Mouse (Mus musculus) left cerebral cortex, postnatal 4 days (tissue): ENCODE measurements around the gene Tmem253. TPM values are rescaled to one million over a fixed set of nuclear protein-coding genes. Genes with fewer than 3 reads are reported as not detected.
A peak's percentile ranks its signal among the peaks of the same experiment; 100 is the strongest.

Source experiments
- DNase-seq: peaks from one replicate; pipeline ENCODE4 v3.0.0-alpha.2; 2022
- intact Hi-C: fragments of 180-260 bp; cut with DNase I; formaldehyde crosslinking; loops from one replicate; pipeline ENCODE4 v1.15.1; 2025
- total RNA-seq, 2 experiments: library from RNA; stranded (reverse); gene quantifications; 2 replicates each; pipeline ENCODE4 v1.2.3; 2021

Tmem253 gene
- total RNA-seq, 2 experiments from 2014 or later, result 0.38 TPM; not detected in 1

DNA sequence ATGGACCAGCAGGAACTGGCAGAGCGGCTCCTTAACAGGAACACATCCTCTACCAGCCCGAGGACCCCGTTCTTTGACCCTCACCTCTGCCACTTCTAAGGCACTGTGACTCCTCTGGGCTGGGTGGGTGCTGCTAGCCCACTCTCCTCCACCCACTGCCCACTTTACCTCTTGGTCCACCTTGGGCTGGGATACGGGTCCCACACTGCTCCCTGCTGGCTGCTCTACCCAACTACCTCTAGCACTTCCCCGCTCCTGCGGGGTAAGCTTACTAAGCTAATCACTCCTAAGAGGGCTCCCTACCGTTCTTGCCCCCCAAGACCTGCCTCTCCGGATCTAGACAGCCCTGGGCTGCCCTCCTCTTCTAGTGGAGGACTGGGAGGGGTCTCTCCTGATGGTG is 9.2 kb upstream of the Tmem253 start:
- no peak for DNase-seq
- intact Hi-C loops, result loop anchor here (5.0 kb wide), 1 partner anchor 114 kb away; the partner anchor contains the start of gene Slc39a2

DNA sequence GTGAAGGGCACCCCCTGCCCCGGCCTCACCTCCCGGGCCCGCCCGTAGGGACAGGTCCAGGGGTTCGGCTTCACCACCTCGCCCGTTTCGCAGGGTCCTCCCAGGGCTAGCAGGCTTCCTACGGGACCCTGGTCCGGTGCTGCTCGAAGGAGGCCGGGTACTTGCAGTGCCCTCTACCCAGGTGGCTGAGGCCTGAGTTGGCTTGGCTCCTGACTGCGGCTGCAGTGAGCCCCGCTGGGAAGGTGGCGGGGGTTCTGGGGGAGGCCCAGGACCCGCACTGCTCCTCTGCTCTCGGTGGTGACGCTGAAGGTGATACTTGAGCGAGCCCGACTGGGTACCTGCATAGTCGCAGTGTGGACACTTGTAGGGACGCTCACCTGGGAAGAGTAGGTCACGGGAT is 8.7 kb upstream of the Tmem253 start:
- intact Hi-C loops, result loop anchor here (5.0 kb wide), 1 partner anchor 114 kb away; the partner anchor contains the start of gene Slc39a2
- DNase-seq, result no peak

DNA sequence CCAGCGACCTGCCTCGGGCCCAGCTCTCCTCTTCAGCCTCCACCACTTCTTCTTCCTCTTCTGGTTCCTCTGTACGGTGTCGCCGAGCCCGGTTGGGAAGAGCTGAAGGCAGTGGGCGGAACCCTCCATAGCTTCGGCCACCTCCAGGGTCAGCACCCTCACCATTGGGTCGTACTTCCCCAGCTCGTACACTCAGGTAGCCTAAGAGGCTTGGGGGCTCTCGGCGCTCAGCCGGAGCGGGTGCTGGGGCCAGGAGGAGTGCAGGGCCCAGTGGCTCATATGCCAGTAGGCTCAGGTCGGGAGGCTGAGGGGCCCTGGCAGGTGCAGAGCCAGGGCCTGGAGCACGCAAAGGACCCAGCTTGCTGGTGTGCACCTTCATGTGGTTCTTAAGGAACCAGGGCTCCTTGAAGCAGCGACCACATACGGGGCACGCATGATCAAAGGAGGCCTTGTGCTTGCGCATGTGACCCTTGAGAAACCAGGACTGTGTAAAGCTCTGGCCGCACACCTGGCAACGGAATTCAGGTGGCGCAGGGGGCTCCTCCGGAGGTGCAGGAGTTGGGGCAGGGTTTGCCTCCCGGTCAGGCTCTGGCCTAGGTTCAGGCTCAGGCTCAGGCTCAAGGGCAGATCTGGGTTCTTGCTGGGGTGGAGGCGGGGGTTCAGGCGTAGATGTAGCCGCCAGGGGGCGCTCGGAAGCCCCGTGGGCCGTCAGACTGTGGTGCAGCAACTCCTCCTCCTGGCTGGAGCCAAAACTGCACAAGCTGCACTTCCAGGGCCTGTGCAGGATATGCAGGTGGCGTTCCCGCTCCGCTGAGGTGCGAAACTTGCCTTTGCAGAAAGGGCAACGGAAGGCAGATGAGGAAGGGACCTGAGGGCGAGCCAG is 6.9 kb upstream of the Tmem253 start:
- DNase-seq, result peak; percentile 95
- intact Hi-C loops, result loop anchor here (5.0 kb wide), 1 partner anchor 116 kb away; the partner anchor contains the start of gene Slc39a2

DNA sequence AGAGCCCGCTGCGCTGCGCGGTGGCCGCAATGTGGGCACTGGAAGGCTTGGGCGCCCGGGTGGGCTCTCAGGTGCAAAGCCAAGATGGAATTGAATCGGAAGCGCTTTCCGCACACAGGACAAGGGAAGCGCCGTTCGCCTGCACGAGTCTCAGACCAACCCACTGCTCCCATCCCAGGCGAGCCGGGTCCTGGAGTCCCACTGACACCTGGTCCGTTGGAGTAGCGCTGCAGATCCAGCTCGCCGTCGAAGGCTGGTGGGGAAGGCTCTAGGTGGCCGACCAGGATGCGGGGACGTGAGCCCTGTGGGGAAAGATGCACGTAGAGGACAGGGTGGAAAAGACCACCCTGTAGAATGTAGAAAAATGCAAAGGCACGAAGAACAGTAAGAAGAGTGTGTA is 6.1 kb upstream of the Tmem253 start:
- no peak for DNase-seq
- intact Hi-C loops, result loop anchor here (5.0 kb wide), 1 partner anchor 117 kb away; the partner anchor contains the start of gene Slc39a2

DNA sequence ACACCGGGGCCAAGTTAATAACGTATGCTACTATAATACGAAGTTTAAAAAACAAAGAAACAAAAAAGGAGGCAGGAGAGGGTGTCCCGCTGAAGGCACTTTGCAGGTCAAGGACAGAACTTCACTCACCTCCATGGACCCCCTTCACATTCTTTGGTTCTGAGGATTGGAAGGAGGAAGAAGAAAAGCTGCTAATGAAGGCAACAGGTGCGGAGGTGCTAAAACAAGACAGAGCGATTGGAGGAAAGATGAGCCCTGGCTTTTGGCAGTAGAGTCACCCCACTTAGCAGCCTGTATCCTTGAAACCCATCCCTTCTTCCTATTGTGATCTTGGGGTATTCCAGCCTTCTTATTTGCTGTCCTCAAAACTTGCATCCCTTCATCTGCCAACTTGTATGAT is 5.6 kb upstream of the Tmem253 start:
- intact Hi-C loops, result loop anchor here (5.0 kb wide), 1 partner anchor 118 kb away; the partner anchor contains the start of gene Slc39a2
- DNase-seq, result no peak

DNA sequence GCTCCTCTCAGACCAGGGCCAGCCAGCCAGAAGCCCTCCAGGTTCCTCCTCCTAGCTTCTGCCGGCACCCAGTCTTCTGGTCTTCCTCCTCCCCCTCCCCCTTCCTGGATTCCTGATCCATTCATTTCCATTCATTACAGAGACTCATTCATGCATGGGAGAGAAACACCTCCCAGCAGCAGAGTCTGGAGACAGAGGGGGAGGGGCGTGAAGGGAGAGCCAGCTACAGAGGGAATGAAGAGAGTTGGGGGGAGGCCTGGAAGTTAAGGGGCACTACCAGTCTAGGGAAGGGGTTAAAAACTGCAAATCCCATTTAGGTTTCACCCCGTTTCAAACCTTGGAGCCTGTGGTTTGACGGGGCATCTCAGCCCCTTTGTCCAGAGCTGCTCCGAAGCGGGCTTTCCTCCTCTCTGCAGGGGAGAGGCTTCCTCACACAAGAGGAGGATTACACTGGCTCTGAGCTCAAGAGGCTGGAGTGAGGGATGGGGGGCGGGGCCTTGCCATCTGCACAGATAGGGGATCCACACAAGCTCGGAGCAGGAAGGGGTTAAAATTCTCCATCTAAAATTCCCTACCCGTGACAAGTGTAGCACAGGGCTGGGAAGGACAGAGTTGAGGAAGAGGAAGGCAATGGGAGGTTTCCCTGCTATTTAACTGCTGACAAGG is 4.9 kb upstream of the Tmem253 start:
- intact Hi-C loops, result no loop called here
- DNase-seq, result peak; percentile 91

DNA sequence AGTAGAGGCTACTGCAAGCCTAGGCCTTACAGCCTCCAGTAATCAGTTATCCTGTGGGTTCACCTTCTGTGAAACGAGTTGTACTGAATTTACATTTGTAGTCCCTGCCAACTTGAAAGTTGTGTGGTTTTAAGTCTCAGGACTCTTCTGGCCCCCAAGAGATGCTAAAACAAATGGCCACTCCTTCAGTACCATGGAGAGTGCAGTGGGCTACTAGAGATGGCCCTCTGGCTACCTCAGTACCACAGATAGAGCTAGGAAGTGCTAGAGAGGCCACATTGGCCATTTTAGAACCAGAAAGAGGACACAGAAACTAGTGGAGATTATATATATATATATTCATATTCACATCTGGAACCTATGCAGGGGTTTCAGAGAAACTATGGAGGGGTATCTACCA is 3.8 kb upstream of the Tmem253 start:
- DNase-seq, result no peak
- intact Hi-C loops, result no loop called here

DNA sequence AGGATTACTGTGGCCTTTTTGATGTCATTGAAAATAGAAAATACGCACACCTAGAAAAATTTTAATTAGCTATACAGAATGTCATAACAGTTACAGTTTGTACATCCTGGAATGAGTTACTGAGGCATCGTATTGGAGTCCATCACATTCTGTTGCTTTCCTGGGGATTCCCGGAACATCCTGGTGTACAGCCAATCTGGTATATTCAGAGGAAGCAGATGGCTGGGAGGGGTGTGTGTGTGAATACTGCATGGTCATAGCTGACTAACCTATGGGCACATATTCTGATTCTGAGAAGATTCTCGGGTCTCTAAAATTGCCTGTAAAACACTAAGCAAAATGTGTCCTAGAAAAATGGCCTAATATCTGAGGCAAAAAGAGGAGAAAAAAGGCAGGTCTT is 3.4 kb upstream of the Tmem253 start:
- peak; percentile 60 for DNase-seq
- intact Hi-C loops, result no loop called here

DNA sequence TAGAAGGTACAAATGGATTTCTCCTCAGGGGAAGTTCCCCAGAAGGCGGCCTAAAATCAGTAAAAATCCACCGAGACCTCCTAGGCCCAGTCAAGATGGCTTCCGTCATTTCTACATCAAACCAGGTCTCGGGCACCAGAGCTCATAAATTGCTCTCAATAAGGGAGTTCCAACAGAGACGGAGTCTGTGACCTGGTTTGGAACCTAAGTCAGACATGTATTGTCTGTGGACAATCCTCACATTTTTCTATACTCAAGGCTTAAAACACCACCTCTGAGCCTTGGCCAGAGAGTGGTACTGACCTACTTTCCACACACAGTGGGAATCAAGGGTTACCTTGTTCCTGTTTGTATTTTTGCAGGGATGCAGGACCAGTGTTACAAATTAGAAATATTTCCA is 2.9 kb upstream of the Tmem253 start:
- intact Hi-C loops, result no loop called here

DNA sequence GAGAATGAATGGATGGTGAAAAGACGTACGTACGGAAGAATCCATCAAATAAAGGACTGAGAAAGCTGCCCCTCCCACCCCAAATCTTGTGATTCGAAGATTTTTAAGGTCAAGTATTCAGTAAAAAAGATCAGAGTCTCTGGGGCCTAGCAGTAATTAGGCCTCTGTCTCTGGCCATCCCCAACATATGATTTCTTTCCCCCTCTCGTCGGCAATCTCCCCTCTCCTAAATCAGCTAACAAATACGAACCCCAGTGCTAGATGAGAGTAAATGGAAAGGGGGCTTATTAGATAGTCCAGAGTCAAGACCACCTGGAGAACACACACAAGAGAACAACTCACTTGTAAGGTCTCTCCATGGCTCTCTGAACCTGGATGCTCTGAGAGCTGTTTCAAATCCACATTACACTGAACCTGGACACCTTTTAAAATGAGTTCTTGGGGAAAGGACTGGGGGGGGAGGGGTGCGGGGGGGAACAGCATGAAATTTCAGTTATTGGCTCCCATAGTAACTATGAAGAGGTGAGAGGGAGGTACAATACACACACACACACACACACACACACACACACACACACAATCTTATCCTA is 2.3 kb upstream of the Tmem253 start:
- intact Hi-C loops, result no loop called here
- no peak for DNase-seq

More for the DNA sequence above, 2.9 kb upstream of the Tmem253 start:
- no peak for DNase-seq

DNA sequence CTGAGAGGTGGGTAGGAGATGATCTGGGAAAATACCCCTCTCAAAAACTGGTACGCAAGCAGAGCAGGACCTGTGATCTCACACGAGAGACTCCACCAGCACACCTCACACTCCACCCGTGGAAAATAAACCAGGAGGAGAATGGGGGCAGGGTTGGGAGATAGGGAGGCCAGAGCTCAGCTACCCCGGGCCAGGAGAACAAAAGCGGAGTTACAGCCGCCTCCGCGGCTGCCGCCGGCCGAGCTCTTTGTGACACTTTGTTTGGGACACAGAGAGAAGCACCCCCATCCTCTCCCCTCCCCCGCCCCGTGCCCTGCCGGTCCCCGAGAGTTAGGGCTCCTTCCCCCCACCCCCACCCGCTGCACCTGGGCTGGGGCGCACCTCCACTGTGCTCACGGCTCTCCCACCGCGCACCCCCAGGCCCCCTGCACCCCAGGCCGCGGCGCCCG is 1.7 kb upstream of the Tmem253 start:
- intact Hi-C loops, result no loop called here
- peak; percentile 60 for DNase-seq

DNA sequence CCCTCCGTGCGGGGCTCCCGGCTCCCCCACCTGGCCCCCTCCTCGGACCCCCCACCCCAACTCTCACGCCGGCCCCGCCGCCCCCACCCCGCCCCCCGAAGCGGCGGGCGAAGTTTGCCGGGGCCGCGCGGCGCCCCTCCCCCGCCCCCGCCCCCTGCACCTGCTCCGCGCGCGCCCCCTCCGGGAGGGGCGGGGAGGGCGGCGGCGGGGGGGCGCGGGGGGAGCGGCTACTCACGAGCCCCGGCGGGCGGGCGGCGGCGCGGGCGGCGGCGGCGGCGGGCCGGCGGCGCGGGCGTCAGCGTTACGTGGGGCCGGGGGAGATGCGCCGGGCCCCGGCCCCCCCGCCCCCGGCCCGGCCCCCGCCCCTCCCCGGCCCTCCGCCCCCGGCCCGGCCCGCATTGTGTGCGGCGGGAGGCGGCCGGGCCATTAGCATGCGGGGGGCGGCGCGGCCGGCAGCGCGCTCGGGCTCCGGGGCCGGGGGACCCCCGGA is 1.1 kb upstream of the Tmem253 start:
- DNase-seq, result no peak
- intact Hi-C loops, result no loop called here

DNA sequence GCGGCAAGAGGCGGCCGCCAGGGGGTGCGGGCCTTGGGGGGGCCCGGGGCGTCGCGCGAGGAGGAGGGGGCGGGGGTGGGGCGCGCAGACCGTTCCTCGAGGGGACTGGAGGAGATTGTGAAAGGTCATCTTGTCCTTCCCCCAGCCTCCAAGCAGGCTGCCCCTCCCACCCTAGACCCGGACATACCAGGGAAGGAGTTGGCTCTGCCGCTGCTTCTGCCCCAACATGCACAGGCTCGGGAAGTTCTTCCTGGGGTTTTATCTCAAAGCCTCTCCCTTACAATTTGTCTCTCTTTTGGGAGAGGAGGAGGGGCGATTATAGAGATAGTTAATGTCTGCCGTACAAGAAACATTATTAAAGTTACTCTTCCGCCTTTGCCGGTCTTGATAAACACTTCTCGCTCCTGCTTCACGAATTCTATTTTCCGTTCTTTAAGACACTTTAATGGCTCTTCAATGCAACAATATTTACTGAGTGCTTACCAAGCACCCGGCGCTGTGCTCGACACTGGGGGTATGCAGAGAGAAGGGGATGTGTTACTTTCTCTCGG is 622 bp upstream of the Tmem253 start:
- DNase-seq, result peak; percentile 81
- intact Hi-C loops, result no loop called here

DNA sequence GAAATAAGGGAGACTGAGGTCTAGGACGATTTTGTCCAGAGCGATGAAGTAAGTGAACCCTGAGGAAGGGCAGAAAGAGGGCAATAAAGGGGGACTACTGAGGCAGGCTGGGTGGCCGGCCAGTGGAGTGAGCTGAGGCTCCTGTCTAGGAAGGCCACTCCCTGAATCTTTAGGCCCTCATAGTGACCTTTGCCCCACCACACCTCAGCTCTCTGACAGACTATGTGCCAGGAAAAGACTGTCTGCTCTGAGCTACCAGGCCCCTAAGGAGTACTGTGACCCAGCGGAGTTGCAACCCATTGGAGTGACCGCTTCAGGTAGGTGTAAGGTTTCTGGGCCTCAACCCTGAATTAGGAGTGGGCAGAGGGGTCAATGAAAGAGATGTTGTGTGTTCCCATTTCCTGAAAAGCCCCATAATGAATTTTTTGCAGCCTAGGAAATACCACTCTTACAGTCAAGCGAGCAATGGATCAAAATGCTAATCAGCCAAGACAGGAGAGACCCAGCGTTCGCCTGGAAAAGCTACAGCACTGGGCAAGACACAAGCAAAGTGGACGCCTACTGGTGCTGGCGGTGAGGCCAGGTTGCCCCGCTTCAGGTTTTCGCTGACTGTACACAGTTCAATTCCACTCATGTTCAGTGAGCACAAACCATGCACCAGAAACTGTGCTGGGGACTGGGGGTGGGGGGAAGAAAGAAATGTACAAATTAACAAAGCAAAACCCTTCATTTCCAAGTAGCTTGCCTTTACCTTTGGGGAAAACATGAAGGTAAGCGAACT is 1.4 kb downstream of the Tmem253 start:
- DNase-seq, result no peak
- intact Hi-C loops, result no loop called here

DNA sequence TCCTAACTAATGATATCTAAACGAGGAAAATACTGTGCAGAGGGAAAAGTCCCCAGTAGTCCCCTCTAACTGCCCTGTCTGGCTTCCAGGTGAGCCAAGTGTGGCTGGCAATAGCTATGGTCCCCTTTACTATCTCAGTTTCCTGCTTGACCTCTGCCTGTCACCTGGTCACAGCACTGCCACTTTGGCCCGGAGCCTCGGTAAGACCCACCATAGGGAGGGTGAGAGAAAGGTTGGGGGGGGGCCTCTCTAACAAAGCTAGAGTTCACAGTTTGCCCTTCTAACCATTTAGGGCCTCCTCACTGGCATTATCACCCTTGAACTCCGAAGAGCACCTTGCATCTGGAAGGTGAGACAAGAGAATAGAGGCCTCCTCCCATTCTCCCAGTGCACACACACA is 2.2 kb downstream of the Tmem253 start:
- DNase-seq, result no peak
- intact Hi-C loops, result no loop called here

DNA sequence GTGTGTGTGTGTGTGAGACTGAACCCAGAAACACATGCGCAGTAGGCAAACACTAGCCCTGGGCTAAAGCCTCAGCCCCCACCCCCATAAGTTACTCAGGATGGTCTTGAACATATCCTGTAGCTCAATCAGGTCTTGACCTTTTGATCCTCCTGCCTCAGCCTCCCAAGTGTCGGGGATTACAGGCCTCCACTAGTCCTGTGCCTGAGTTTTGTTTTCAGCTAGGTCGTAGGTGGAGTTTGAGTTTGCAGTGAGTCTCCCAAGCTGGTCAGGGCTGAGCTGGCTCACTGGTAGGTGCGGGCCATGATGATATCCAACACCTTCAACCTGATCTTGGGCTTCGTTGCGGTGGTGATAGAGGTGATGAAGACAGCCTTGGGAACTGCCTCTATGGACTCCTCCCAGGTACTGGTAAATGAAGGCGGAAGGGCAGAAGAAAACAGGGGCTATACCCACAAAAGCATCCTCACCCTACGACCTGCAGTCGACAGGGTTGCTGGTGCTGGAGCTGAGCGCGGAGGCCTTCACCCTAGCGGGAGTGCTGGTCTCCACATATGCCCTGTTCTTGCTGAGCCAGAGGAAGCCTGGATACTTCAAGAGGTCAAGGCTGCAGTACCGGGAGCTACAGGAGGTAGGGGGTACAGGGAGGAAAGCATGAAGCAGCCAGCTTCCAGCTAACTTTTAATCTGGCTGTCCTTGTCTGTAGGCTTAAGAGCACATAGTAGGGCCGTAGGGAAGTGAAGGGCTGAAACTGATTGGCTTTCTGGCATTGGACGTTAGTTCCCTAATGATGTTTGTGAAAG is 3.0 kb downstream of the Tmem253 start:
- intact Hi-C loops, result no loop called here
- no peak for DNase-seq

DNA sequence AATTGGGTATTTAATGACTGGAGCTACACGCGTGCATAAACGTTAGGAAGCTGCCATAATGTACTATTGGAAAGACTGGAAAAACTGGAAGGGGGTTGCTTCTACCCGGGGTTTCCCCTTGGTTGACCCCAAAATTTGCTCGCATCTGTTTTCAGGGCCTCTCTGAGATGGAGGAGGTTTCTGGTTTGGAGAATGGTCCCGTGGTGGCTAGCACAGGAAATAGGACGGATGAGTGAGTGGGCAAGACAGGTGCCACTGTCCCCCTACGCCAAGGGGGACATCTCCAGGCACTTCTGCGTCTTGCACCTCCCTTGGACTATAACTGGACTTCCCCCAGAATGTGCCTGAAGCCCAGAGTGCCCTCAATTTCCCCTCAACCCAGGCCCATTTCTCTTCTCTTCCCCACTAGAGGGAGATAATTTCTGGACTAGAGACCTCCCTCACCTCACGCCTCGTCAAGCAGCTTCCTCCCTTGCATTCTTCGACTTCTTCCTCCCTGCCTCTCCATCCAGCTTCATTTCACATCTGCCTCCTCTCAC is 3.7 kb downstream of the Tmem253 start:
- DNase-seq, result no peak
- intact Hi-C loops, result no loop called here

DNA sequence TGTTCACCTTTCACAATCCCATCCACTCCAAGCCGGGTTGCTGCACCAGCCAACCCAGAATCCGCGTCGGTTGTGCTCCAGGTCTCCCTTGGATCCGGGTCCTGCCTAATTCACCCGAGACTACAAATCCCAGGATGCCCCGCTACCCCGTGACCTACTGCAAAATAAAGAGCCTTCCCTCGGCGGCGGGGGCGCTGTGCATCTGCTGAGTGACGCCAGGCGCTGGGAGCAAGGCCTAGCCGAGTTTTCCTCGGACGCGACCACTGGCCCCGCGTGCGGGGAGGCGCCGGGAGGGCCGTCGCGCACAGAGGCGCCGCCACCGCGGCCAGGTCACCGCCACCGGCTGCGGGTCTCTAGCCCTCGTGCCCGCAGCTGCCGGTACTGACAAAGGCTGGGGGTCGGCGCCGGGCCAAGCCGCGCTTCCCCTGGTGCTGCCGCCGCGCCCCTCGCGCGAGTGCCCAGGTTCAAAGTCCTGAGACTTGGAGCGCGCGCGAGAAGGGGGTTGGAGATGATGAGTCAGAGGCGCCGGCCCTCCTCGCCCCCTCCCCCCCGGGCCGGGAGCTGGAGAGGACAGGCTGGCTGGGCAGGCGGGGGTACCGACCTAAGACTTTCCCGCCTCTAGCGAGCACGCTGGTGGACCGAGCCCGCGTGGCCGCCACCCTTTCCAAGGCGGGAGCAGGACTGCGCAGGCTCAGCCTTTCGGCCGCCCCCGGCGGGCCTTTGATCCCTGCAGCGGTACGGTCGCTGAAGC is 4.3 kb downstream of the Tmem253 start:
- intact Hi-C loops, result no loop called here
- DNase-seq, result peak; percentile 99
